Mouse (Mus musculus): ENCODE results near the gene Adamts7.

GRCm38 (mm10) chr9:90255844-90256405 lies 93.1 kb downstream of the Adamts7 start:
- TF ChIP-seq CTCF (IDR thresholded peaks at IDR 0.05; ENCODE audit: low read depth) (no peak), EP300 (IDR thresholded peaks at IDR 0.05; ENCODE audit: low read depth) (no peak)
